Mouse (Mus musculus) lung, postnatal 0 days (tissue): Measurements from ENCODE around the gene Bud23. TPM values are rescaled to one million over a fixed set of nuclear protein-coding genes. Genes with fewer than 3 reads are reported as not detected.

Experiments
- ATAC-seq: fragments of 200-750 bp; cut with Nextera tagmentation; 2 replicates; pipeline ENCODE4 v1.8.0; 2017; ENCODE audit warnings: moderate library complexity
- DNase-seq: peaks from one replicate; pipeline ENCODE4 v3.0.0-alpha.2; 2016; ENCODE audit warnings: low spot score
- H3K27ac ChIP-seq: fragments of 300-500 bp; sonication (generic); 2 replicates; pipeline ENCODE4 v1.5.1; 2014; ENCODE audit warnings: antibody characterized with exemption, mild to moderate bottlenecking, low read length, mixed read lengths
- H3K27me3 ChIP-seq: fragments of 300-500 bp; sonication (generic); replicated peaks from 2 replicates; pipeline ENCODE4 v1.6.1; 2014; ENCODE audit warnings: low read length, mixed read lengths; ENCODE audit not compliant: insufficient read depth
- H3K36me3 ChIP-seq: fragments of 300-500 bp; sonication (generic); 2 replicates; pipeline ENCODE4 v1.6.1; 2014; ENCODE audit warnings: low read length, mixed read lengths; ENCODE audit not compliant: insufficient read depth
- H3K4me1 ChIP-seq: fragments of 300-500 bp; sonication (generic); 2 replicates; pipeline ENCODE4 v1.6.1; 2014; ENCODE audit warnings: antibody characterized with exemption, low read depth, low read length, mixed read lengths; ENCODE audit not compliant: insufficient read depth
- H3K4me2 ChIP-seq: fragments of 300-500 bp; sonication (generic); replicated peaks from 2 replicates; pipeline ENCODE4 v1.6.1; 2014; ENCODE audit warnings: low read depth, mild to moderate bottlenecking, low read length, moderate library complexity, mixed read lengths
- H3K4me3 ChIP-seq: fragments of 300-500 bp; sonication (generic); 2 replicates; pipeline ENCODE4 v1.5.1; 2014; ENCODE audit warnings: low read depth, low read length
- H3K9ac ChIP-seq: fragments of 300-500 bp; sonication (generic); replicated peaks from 2 replicates; pipeline ENCODE4 v1.6.1; 2014; ENCODE audit warnings: low read depth, mild to moderate bottlenecking
- H3K9me3 ChIP-seq: fragments of 300-500 bp; sonication (generic); 2 replicates; pipeline ENCODE4 v1.6.1; 2016; ENCODE audit warnings: low read length, mixed read lengths
- CTCF ChIP-seq: IDR thresholded peaks from 2 replicates; pipeline ENCODE4 v1.5.1; 2016; ENCODE audit warnings: antibody characterized with exemption, mild to moderate bottlenecking
- EP300 ChIP-seq: IDR thresholded peaks from 2 replicates; pipeline ENCODE4 v1.6.1; 2016; ENCODE audit warnings: antibody characterized with exemption, mild to moderate bottlenecking, control low read depth
- WGBS: fragments of 180-500 bp; shearing (Covaris S2); extraction: QIAGEN DNeasy Blood & Tissue Kit; methylation state at CpG from one replicate; pipeline ENCODE4 v1.1.7; 2014; 5-methylcytosine and 5-hydroxymethylcytosine counted together
- polyA plus RNA-seq: library from polyadenylated mRNA; unstranded; fragments of >200 nt; fragmentation: Nextera tagmentation; extraction: Ambion mirVana; gene quantifications from 2 replicates; pipeline ENCODE4 v1.2.1, GENCODE M21; 2015

The Bud23 gene
- polyA plus RNA-seq, 1 experiment from 2014 or later, result 52.2 TPM

DNA sequence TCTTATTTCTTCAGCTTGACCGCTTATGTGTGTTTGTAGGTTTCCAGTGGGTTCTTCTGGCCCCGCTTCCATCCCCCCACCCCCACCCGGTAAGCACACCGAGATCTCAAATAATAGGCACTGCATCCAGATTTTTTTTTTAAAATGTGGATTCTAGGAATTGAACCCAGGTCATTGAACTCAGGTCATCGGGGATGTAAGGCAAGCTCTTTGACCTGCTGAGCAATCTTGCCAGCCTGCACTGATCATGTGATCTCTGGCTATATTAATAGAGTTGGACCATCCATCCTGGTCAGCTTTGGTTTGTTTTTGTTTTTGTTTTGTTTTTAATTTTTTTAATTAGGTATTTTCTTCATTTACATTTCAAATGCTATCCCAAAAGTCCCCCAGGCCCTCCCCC is 32.2 kb downstream of the Bud23 start:
- DNase-seq (no peak), ATAC-seq (no peak)
- no peaks in the 10 kb centered on the region for H3K9me3 ChIP-seq
- TF ChIP-seq EP300, result no peak
- TF ChIP-seq CTCF, result no peak
- WGBS, result 84% methylated on average over 5 of the region's 5 CpGs
- H3K27me3 ChIP-seq, result no peaks in the 10 kb centered on the region
- H3K36me3 ChIP-seq, result no peaks in the 10 kb centered on the region
- H3K4me2 ChIP-seq, result no peak overlapping the region
- no peak overlapping the region for H3K27ac ChIP-seq
- no peak overlapping the region for H3K4me3 ChIP-seq
- H3K4me1 ChIP-seq, result peaks cover 8% of the 10 kb centered on the region; the same call in 1 of the 2 replicates
- no peak overlapping the region for H3K9ac ChIP-seq

- ATAC-seq (peak; percentile 30), DNase-seq (peak; percentile 56)
- no peaks in the 10 kb centered on the region for H3K27me3 ChIP-seq
- no peaks in the 10 kb centered on the region for H3K9me3 ChIP-seq
- H3K4me2 ChIP-seq, result 0 out of 2 replicates have a peak overlapping the region, but pooled peaks have one; percentile 28
- H3K4me3 ChIP-seq, result no peak overlapping the region
- TF ChIP-seq CTCF (no peak), EP300 (no peak)
- no peak overlapping the region for H3K27ac ChIP-seq
- WGBS, result 34% methylated on average over 18 of the region's 18 CpGs
- no peaks in the 10 kb centered on the region for H3K36me3 ChIP-seq
- peaks cover 8% of the 10 kb centered on the region; the same call in 1 of the 2 replicates for H3K4me1 ChIP-seq
- no peak overlapping the region for H3K9ac ChIP-seq
Measured at GRCm38 (mm10) chr5:135029007-135029854, 35.5 kb downstream of the Bud23 start.

GRCm38 (mm10) chr5:135025899-135026298 is 38.9 kb downstream of the Bud23 start:
- H3K9me3 ChIP-seq, result no peaks in the 10 kb centered on the region
- no peaks in the 10 kb centered on the region for H3K27me3 ChIP-seq
- TF ChIP-seq CTCF (peak; percentile 26; the same call in 1 of the 2 replicates), EP300 (no peak)
- no peak overlapping the region for H3K9ac ChIP-seq
- H3K4me3 ChIP-seq, result no peak overlapping the region
- H3K27ac ChIP-seq, result no peak overlapping the region
- DNase-seq (peak; percentile 31), ATAC-seq (no peak)
- H3K4me2 ChIP-seq, result no peak overlapping the region
- 5% methylated on average over 6 of the region's 7 CpGs for WGBS
- H3K36me3 ChIP-seq, result no peaks in the 10 kb centered on the region
- H3K4me1 ChIP-seq, result peaks cover 18% of the 10 kb centered on the region; the same call in 1 of the 2 replicates

- H3K27me3 ChIP-seq, result no peaks in the 10 kb centered on the region
- WGBS, result 18% methylated on average over 11 of the region's 11 CpGs
- no peak overlapping the region for H3K27ac ChIP-seq
- DNase-seq (no peak), ATAC-seq (no peak)
- peaks cover 18% of the 10 kb centered on the region; the same call in 1 of the 2 replicates for H3K4me1 ChIP-seq
- H3K4me3 ChIP-seq, result no peak overlapping the region
- no peak overlapping the region for H3K9ac ChIP-seq
- peak overlapping the region; percentile 78; the same call in 1 of the 2 replicates for H3K4me2 ChIP-seq
- H3K9me3 ChIP-seq, result no peaks in the 10 kb centered on the region
- no peak for TF ChIP-seq EP300
- no peak for TF ChIP-seq CTCF
- H3K36me3 ChIP-seq, result no peaks in the 10 kb centered on the region
Measured at GRCm38 (mm10) chr5:135024665-135025224, 40.0 kb downstream of the Bud23 start.

GRCm38 (mm10) chr5:135023344-135024173 is 41.2 kb downstream of the Bud23 start, which contains the start of gene Stx1a:
TSS of gene Stx1a (plus strand) at chr5:135023482.
- peak; percentile 15; the same call in 1 of the 2 replicates for TF ChIP-seq CTCF
- TF ChIP-seq EP300, result no peak
- DNase-seq (peak; percentile 95), ATAC-seq (peak; percentile 86)
- Histone ChIP-seq H3K4me3 (peak within 1 kb of the TSS; percentile 60), H3K36me3 (no peaks in the 10 kb centered on the region), H3K27me3 (no peaks in the 10 kb centered on the region), H3K9ac (peak within 1 kb of the TSS; percentile 44), H3K27ac (peak within 1 kb of the TSS; percentile 54), H3K9me3 (no peaks in the 10 kb centered on the region), H3K4me1 (peaks cover 13% of the 10 kb centered on the region; the same call in 1 of the 2 replicates), H3K4me2 (peak within 1 kb of the TSS; percentile 78)
- under 1% methylated on average over 57 of the region's 61 CpGs for WGBS
